Mouse (Mus musculus): ENCODE measurements around the gene Ly75. TPM values are rescaled to one million over a fixed set of nuclear protein-coding genes. Genes with fewer than 3 reads are reported as not detected.
A peak's percentile ranks its signal among the peaks of the same experiment; 100 is the strongest.

Ly75 gene
- 3.9 and 4.3 TPM in 2 replicates for total RNA-seq (2017)

GRCm38 (mm10) chr2:60382858-60383669, at the start of gene Ly75:
Ly75 (minus strand) TSS chr2:60383303.
- ATAC-seq (replicated peaks; ENCODE audit: low read depth, poor library complexity, severe bottlenecking): peak; percentile 97

GRCm38 (mm10) chr2:60430315-60431021, 47.4 kb upstream of the Ly75 start:
- ATAC-seq (replicated peaks; ENCODE audit: low read depth, poor library complexity, severe bottlenecking): 0 out of 2 replicates have a peak, but pooled peaks have one; percentile 25

- peak; percentile 99 for ATAC-seq (replicated peaks; ENCODE audit: low read depth, poor library complexity, severe bottlenecking)
Measured at GRCm38 (mm10) chr2:60418075-60418474, 35.0 kb upstream of the Ly75 start.

GRCm38 (mm10) chr2:60414334-60414733, 31.2 kb upstream of the Ly75 start:
- no peak for ATAC-seq (replicated peaks; ENCODE audit: low read depth, poor library complexity, severe bottlenecking)

- ATAC-seq (replicated peaks; ENCODE audit: low read depth, poor library complexity, severe bottlenecking): no peak
Measured at GRCm38 (mm10) chr2:60413006-60413650, 30.0 kb upstream of the Ly75 start.

GRCm38 (mm10) chr2:60411181-60411580, 28.1 kb upstream of the Ly75 start:
- no peak for ATAC-seq (replicated peaks; ENCODE audit: low read depth, poor library complexity, severe bottlenecking)

GRCm38 (mm10) chr2:60409989-60410763, 27.1 kb upstream of the Ly75 start:
- ATAC-seq (replicated peaks; ENCODE audit: low read depth, poor library complexity, severe bottlenecking): no peak

- no peak for ATAC-seq (replicated peaks; ENCODE audit: low read depth, poor library complexity, severe bottlenecking)
Measured at GRCm38 (mm10) chr2:60409194-60409593, 26.1 kb upstream of the Ly75 start.

- ATAC-seq (replicated peaks; ENCODE audit: low read depth, poor library complexity, severe bottlenecking): 0 out of 2 replicates have a peak, but pooled peaks have one; percentile 42
Measured at GRCm38 (mm10) chr2:60407387-60407786, 24.3 kb upstream of the Ly75 start.

- no peak for ATAC-seq (replicated peaks; ENCODE audit: low read depth, poor library complexity, severe bottlenecking)
Measured at GRCm38 (mm10) chr2:60405431-60405830, 22.3 kb upstream of the Ly75 start.

- ATAC-seq (replicated peaks; ENCODE audit: low read depth, poor library complexity, severe bottlenecking): no peak
Measured at GRCm38 (mm10) chr2:60404763-60405162, 21.7 kb upstream of the Ly75 start.

- no peak for ATAC-seq (replicated peaks; ENCODE audit: low read depth, poor library complexity, severe bottlenecking)
Measured at GRCm38 (mm10) chr2:60401694-60402093, 18.6 kb upstream of the Ly75 start.

- ATAC-seq (replicated peaks; ENCODE audit: low read depth, poor library complexity, severe bottlenecking): no peak
Measured at GRCm38 (mm10) chr2:60393786-60394185, 10.7 kb upstream of the Ly75 start.

GRCm38 (mm10) chr2:60392286-60392685, 9.2 kb upstream of the Ly75 start:
- ATAC-seq (replicated peaks; ENCODE audit: low read depth, poor library complexity, severe bottlenecking): no peak

- no peak for ATAC-seq (replicated peaks; ENCODE audit: low read depth, poor library complexity, severe bottlenecking)
Measured at GRCm38 (mm10) chr2:60387363-60387762, 4.3 kb upstream of the Ly75 start.

- no peak for ATAC-seq (replicated peaks; ENCODE audit: low read depth, poor library complexity, severe bottlenecking)
Measured at GRCm38 (mm10) chr2:60386835-60387234, 3.7 kb upstream of the Ly75 start.

- ATAC-seq (replicated peaks; ENCODE audit: low read depth, poor library complexity, severe bottlenecking): no peak
Measured at GRCm38 (mm10) chr2:60384763-60385085, 1.6 kb upstream of the Ly75 start.

- no peak for ATAC-seq (replicated peaks; ENCODE audit: low read depth, poor library complexity, severe bottlenecking)
Measured at GRCm38 (mm10) chr2:60384083-60384762, 1.1 kb upstream of the Ly75 start.

- ATAC-seq (replicated peaks; ENCODE audit: low read depth, poor library complexity, severe bottlenecking): peak; percentile 21
Measured at GRCm38 (mm10) chr2:60382346-60382745, 757 bp downstream of the Ly75 start.

- no peak for ATAC-seq (replicated peaks; ENCODE audit: low read depth, poor library complexity, severe bottlenecking)
Measured at GRCm38 (mm10) chr2:60377260-60377659, 5.8 kb downstream of the Ly75 start.
